Mouse (Mus musculus) bone marrow, adult 2 months (tissue): ENCODE results near the gene N4bp3.

Experiments used
- CTCF ChIP-seq: fragments of 200-500 bp; IDR thresholded peaks from 2 replicates; pipeline ENCODE4 v1.5.1; 2011; ENCODE audit warnings: low read length, control low read depth; ENCODE audit not compliant: control insufficient read depth, insufficient read depth
- POLR2A ChIP-seq: fragments of 200-500 bp; IDR thresholded peaks from 2 replicates; pipeline ENCODE4 v1.6.1; 2011; ENCODE audit warnings: low read depth, mild to moderate bottlenecking, control low read depth, low read length, borderline replicate concordance; ENCODE audit not compliant: control insufficient read depth

- TF ChIP-seq POLR2A (no peak), CTCF (no peak)
Observed at GRCm38 (mm10) chr11:51652889-51653418, 2.3 kb upstream of the N4bp3 start.
